Mouse (Mus musculus): ENCODE data around the gene Zfp277.
A peak's percentile ranks its signal among the peaks of the same experiment; 100 is the strongest.

Gene Zfp277

GRCm38 (mm10) chr12:40378621-40379537 lies 66.8 kb downstream of the Zfp277 start:
- no peak for DNase-seq (ENCODE audit: low spot score in 2 of 2)

DNA sequence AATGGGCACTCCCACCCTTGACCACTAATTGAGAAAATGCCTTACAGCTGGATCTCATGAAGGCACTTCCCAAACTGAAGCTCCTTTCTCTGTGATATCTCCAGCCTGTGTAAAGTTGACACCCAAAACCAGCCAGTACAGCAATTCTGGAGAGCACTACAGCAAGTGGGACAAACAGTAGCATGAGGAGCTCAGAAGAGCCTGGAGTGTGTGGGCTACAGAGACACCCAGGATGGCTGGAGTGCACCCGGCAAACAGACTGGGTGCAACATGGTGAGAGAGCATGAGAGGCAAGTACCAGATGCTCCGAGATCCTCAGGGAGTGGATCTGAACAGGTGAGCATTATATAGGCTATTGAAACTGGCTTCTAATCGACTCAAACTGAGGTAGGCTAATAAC lies 93.8 kb downstream of the Zfp277 start:
- DNase-seq (ENCODE audit: low spot score in 2 of 2): no peak

DNA sequence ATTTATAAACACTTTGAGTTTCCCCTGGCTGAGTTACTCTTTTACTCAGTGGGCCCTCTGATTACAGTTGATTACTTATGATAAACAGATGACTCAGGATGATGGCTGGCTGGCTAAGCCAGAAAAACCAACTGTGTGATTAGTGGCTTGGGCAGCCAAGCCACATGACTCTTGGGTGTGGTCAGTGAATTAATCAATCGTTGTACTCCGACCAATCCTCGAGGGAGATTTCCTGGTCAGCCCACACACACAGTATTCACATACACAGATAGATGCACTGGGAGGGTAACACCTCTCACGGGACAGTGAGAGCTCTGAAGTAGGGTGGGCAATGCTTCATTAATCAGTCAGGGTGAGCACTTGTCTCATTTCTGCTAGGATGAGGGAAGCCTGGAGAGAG lies 97.5 kb downstream of the Zfp277 start:
- DNase-seq (ENCODE audit: low spot score in 2 of 2): no peak

DNA sequence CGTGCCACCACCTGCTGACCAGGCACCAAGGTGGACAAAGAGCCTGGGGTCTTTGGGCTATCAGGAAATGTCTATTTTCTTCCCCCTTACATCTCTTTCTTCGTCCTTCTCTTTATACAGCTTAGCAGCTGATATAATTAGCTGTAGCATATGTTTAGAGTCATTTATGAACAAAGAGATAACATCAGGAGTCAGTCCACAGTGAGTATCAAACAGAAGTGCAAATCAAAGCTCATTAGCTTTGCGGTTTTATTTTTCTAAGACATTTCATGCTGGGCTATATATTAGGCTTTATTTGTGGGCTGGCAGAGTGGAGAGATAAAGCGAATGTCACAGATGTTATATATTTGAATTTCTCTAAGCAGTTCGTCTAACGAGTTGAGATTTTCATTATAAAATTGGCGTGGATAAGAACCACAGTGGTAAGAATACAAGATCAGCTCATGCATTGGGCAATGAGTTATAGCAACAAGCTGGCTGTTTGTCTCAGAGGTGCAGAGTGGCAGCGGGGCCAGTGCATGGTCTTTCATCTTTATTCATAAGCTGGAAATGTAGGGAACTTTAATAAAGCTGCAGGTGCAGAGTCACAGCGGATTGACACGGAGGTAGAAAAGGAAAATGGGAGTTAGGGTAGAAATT lies 98.5 kb downstream of the Zfp277 start:
- no peak for DNase-seq (ENCODE audit: low spot score in 2 of 2)

GRCm38 (mm10) chr12:40341443-40341842 lies 104.3 kb downstream of the Zfp277 start:
- no peak for DNase-seq (ENCODE audit: low spot score in 2 of 2)

GRCm38 (mm10) chr12:40335303-40335702 lies 110.4 kb downstream of the Zfp277 start:
- DNase-seq (ENCODE audit: low spot score in 2 of 2): no peak

- DNase-seq (ENCODE audit: low spot score in 2 of 2): no peak
Measured at GRCm38 (mm10) chr12:40331467-40331866, 114.2 kb downstream of the Zfp277 start.

GRCm38 (mm10) chr12:40327012-40327660 lies 118.6 kb downstream of the Zfp277 start:
- no peak for DNase-seq (ENCODE audit: low spot score in 2 of 2)

DNA sequence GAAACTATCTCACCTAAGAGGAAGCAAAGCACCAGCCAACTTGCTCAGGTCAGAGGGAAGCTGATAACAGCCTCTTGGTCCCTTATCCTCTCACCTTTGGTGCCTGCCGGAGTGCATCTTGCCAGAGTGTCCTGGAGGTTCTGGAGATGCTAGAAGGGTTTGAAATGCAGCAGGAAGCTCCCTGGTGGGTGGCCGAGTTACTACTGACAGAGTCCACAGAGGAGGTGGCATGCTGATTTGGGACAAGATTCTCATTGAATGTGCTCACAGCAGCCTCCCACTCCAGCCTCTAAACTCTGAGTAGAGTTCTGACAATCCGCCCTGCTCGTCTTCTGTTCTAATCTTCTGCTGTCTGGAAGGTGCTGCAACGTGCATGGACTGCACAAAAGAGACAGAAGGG lies 120.1 kb downstream of the Zfp277 start:
- DNase-seq (ENCODE audit: low spot score in 2 of 2): no peak

- no peak for DNase-seq (ENCODE audit: low spot score in 2 of 2)
Measured at GRCm38 (mm10) chr12:40324819-40325218, 120.9 kb downstream of the Zfp277 start.

GRCm38 (mm10) chr12:40315146-40315545 lies 130.6 kb downstream of the Zfp277 start:
- DNase-seq (ENCODE audit: low spot score in 2 of 2): no peak

DNA sequence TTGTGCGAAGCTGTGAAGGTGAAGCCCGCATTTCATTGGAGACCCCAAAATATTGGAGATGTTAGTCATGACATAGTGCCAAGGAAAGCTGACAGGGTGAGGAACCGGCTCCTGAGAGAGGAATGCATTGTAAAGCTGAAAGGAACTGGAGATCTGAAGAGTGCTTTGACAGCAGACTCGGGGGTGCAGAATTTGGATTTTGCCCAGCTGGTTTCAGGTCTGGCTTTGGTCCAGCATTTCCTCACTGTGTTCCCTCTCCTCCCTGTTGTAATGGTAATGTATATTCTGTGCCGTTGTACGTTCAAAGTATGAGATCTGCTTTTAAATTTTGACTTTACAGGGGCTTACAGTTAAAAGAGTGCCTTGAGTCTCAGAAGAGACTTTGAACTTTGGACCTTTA lies 141.7 kb downstream of the Zfp277 start:
- DNase-seq (ENCODE audit: low spot score in 2 of 2): no peak

- no peak for DNase-seq (ENCODE audit: low spot score in 2 of 2)
Measured at GRCm38 (mm10) chr12:40298636-40299035, 147.1 kb downstream of the Zfp277 start.

DNA sequence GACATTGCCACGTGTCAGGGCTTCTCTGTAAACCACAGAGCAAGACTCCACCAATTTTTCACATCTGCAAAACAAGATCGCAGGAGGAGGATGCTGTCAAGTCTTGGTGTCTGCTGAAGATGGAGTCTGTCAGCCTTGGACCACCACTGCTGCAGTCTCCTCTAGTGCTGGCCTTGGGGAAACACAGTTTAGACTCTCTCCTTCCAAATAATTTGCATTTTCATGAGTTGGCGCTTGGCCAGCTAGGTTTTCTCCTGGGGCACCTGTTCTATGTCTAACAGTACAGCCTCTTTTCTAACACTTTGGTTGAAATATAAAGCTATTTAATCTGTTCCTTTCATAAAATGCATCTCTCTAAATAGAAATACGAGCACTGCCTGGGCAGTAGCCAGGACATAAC lies 159.2 kb downstream of the Zfp277 start:
- DNase-seq (ENCODE audit: low spot score in 2 of 2): no peak

DNA sequence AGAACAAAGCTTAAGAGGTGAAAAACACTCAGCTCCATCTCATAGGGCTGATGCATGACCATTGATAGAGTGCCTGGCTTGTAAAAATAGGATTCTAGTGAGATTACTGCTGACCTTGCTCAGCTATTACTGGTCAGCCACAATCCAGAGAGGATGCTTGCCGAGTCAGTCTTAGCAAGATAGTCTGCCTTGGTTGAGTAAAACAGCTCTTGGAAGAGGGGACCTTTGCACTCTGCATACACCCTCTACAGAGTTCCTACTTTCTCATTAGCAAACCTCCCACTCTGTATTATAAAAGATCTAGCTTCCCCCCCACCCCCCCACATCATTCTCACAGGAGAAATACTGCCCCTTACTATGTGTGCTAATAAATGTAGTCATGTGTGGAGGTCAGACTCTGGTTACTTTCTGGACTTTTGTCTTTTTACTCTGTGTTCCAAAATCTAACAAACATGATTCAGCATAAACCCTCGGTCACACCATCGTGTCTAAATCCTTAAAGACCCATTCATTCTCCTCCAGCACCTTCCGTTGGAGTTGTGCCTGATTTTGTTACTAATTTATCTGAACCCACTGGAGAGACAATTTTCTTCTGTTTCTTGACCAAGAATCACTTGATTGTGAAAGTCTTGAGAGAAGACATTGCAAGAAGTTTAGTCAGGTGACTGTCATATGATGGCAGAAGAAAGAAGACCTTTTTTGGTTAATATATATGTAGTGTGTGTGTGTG lies 164.9 kb downstream of the Zfp277 start:
- DNase-seq (ENCODE audit: low spot score in 2 of 2): no peak

- no peak for DNase-seq (ENCODE audit: low spot score in 2 of 2)
Measured at GRCm38 (mm10) chr12:40277581-40277980, 168.1 kb downstream of the Zfp277 start.

GRCm38 (mm10) chr12:40274931-40275330 lies 170.8 kb downstream of the Zfp277 start:
- DNase-seq (ENCODE audit: low spot score in 2 of 2): no peak

DNA sequence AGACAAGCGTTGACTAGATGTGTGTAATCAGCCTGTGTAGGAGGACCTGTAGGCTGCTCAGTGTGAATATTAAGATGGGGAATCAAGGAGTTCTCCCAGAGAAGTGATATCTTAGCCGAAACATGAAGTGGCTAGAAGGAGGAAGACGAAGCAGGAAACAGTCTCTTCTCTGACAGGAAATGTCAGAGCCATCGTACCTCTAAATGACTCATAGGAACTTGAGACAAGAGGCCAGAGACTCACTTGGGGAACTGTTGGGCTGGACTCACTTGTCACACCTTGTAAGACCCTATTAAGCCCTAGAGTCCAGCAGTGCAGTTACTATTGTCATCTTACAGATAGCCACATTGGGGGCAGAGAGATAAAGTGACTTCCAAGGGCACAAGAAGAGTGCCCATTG lies 172.4 kb downstream of the Zfp277 start:
- DNase-seq (ENCODE audit: low spot score in 2 of 2): peak in 1 of 2 experiments; percentile 1

DNA sequence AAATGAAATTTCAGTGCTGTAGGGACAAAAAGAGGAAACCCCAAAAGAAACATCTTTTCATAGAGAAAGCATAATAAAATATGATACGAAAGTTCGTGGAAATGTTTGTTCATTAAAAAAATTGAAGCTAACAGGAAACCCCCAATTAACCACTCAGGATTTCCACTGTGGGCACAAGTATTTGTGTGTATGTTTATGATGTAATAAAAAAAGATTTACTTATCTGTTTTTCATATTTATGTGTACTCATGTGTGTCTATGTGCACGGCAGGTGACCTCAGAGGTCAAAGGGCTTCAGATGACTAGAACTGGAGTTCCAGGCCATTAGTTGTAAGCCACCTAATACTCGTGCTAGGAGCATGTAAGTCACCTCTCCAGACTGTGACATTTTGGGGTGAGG lies 173.0 kb downstream of the Zfp277 start:
- DNase-seq (ENCODE audit: low spot score in 2 of 2): no peak

- no peak for DNase-seq (ENCODE audit: low spot score in 2 of 2)
Measured at GRCm38 (mm10) chr12:40268313-40268712, 177.4 kb downstream of the Zfp277 start.

Measured in natural killer cell, adult 2 months (primary cell).